Mouse (Mus musculus): ENCODE results near the gene 4930578G10Rik. TPM values are rescaled to one million over a fixed set of nuclear protein-coding genes. Genes with fewer than 3 reads are reported as not detected.
"Not testable (repeated sequence)": the region's sequence is repeated elsewhere in the genome, so short reads cannot be mapped to it uniquely, and the experiment has no call there.

Gene 4930578G10Rik
- polyA plus RNA-seq (2012) = not detected in 2 replicates

DNA sequence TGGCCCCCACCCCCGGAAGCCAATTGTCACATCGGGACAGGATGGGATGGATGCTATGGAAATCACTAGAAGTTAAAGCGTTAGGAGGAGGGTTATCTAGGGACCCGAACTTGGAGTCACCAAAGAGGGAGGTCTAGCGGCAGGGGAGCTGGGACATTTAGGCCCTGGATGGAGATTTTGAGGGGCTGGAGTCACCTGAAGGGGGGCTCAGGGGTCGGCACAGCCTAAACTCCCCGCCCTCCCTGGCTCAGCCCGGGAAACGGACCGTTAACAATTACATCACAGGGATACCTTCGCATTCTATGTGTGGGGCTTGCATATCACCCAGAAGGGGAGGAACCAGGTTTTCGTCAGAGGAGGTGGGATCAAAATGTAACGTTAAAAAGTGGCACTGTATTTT lies at the start of gene 4930578G10Rik:
TSS of gene 4930578G10Rik (plus strand) at position 301 of the 400 bp plus-strand sequence.
- not testable (repeated sequence) for TF ChIP-seq GATA1 (IDR thresholded peaks at IDR 0.05; ENCODE audit: low read length)

- not testable (repeated sequence) for TF ChIP-seq GATA1 (IDR thresholded peaks at IDR 0.05; ENCODE audit: low read length)
These were observed 21.1 kb downstream of the 4930578G10Rik start, which contains the start of gene Ccl19 for GRCm38 (mm10) chr4:42756477-42756876. Gene Ccl19 (minus strand): TSS chr4:42756577.

- not testable (repeated sequence) for TF ChIP-seq GATA1 (IDR thresholded peaks at IDR 0.05; ENCODE audit: low read length)
These were observed 38.5 kb downstream of the 4930578G10Rik start, which contains the start of gene Ccl21a for GRCm38 (mm10) chr4:42773893-42774292. Gene Ccl21a (minus strand): TSS chr4:42773993.

DNA sequence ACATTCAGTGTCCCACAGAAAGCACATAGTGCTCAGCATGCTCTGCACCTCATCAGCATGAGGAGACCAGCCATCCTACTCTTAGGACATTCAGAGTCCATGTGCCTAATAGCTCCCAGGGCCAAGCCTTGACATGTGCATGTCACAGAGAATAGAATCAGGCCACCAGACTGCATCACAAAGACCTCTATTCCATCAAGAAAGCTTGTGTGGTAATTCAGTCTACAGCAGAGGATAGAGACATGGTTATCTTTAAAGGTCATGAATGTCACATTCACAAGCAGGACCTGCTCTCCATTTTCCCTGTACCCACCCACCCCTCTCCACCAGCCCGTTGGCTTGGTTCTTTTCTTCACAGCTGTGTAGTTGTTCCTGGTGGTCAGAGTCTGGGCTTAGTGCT lies 118.4 kb downstream of the 4930578G10Rik start, which contains the start of gene Fam205a1:
TSS of gene Fam205a1 (minus strand) at position 101 of the 400 bp plus-strand sequence.
- TF ChIP-seq GATA1 (IDR thresholded peaks at IDR 0.05; ENCODE audit: low read length) = not testable (repeated sequence)

DNA sequence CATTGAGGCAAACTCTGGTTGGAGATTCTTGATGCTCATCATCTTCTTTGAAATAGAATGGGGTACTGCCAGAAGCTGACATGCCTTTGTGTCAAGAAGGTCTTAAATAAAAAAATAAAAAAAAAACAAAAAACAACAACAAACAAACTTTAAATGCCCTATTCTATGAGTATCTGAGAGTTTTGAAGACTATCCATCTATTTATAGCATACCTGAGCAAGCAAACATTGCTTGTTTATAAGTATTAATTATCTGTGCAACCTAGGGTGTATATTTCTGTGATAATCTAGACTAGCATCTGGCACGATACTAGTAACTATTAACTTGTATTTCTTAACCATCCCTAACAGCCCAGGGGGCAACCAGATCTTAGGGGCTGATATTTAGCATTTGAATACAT lies 121.3 kb downstream of the 4930578G10Rik start, which contains the start of gene Gm12394:
TSS of gene Gm12394 (minus strand) at position 101 of the 400 bp plus-strand sequence.
- TF ChIP-seq GATA1 (IDR thresholded peaks at IDR 0.05; ENCODE audit: low read length) = not testable (repeated sequence)

DNA sequence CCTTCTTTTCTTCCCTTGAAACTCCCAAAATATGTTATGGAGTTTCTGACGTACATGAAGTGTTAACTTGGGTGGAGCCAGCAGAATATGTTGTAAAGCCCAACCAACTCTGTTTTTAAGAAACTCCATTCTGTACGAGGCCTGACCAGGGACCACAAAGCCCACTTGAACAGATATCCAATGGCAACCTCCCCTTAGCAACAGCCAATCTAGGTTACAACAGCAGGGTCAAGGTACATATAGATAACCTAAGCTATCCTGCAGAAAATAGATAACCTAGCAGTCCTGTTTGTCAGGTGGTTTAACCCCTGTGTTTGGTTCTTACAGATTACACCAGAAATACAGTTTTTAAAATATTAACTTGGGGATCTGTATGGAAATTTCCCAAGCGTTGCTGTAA lies 132.0 kb downstream of the 4930578G10Rik start:
- peak; percentile 77 for TF ChIP-seq GATA1 (IDR thresholded peaks at IDR 0.05; ENCODE audit: low read length)

DNA sequence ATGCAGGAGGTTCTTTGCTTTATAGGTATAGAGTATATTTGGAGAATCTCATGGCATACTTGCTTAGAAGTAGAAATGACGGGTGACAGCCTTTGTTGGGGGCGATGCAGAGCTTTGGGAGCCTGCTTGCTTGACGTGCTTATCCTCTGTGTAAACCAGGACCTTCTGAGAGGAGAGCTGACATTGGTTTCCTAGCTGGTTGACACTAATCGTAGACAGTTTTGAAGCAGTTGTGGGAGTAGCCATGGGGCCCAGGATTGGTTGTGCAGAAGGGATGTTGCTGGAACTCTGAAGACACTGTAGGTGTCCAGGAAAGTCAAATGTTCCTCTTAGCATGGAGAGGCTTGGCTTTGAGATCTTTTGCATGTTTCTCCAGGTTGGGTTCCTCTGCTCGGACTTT lies 132.8 kb downstream of the 4930578G10Rik start:
- TF ChIP-seq GATA1 (IDR thresholded peaks at IDR 0.05; ENCODE audit: low read length) = no peak

- no peak for TF ChIP-seq GATA1 (IDR thresholded peaks at IDR 0.05; ENCODE audit: low read length)
These were observed 135.4 kb downstream of the 4930578G10Rik start for GRCm38 (mm10) chr4:42870748-42871147.

- no peak for TF ChIP-seq GATA1 (IDR thresholded peaks at IDR 0.05; ENCODE audit: low read length)
These were observed 136.8 kb downstream of the 4930578G10Rik start for GRCm38 (mm10) chr4:42872151-42872550.

DNA sequence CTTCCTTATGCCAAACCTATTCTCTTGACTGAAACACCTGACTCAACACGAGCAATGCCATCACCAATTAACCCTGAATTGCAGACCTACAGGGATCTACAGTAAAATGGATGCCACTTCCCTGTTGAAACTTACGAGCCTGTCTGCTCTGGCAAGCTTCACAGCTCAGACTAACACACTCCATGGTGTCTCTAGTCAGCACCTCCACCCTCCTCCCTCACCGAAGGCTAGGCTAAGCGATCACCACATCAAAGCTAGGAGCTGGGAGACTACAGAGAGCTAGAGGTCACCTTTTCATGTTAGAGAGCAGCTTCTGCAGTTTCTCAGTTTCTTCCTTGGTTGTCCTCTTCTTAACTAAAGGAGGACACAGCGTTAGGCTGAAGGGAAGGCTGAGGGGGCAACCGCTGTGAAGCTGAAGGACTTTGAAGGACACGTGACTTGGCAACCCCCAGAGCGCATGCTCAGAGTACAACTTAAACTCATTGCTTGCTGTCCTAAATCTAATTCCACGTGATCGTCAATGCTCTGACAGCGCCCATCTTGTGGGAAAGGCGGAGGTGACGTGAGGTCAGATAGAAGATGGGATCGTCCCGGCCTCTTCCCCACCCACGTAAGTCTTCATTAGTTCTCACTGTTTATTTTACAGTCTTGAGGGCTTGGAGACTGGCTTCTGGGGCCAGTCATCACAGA lies 137.5 kb downstream of the 4930578G10Rik start:
- no peak for TF ChIP-seq GATA1 (IDR thresholded peaks at IDR 0.05; ENCODE audit: low read length)

GRCm38 (mm10) chr4:42874134-42874533 lies 138.8 kb downstream of the 4930578G10Rik start, which contains the start of gene Fam205c:
Gene Fam205c (minus strand): TSS chr4:42874234.
- TF ChIP-seq GATA1 (IDR thresholded peaks at IDR 0.05; ENCODE audit: low read length) = no peak

DNA sequence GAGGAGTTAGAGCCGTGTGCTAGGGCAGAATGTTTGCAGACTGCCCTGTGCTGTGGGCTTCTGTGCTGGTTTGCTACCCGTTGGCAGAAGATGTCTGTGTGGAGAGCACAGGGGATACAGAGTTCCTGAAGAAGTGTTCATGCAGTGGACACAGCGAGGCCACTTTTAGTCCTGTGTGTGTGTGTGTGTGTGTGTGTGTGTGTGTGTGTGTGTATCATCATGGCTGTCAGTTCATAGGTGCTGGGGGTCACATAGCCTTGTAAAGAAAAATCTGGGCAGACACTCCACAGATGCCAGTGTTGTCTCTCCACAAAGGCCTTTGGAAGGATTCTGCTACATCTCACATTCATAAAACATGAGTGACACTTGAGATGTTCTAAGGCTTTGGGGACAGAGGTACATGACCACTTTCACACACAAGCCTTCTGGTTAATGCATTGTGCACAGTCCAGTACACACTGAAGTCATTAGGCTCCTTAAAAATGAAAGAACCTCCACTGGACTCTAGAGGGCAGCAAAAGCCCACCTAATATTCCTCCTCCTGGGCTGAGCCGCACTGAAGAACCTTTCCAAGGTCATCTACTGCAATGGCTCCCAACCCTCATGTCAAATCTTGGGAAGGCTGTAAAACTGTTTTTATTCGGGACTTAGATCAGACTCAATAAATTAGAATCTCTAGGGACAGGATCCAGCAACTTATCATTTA lies 141.4 kb downstream of the 4930578G10Rik start:
- no peak for TF ChIP-seq GATA1 (IDR thresholded peaks at IDR 0.05; ENCODE audit: low read length)

DNA sequence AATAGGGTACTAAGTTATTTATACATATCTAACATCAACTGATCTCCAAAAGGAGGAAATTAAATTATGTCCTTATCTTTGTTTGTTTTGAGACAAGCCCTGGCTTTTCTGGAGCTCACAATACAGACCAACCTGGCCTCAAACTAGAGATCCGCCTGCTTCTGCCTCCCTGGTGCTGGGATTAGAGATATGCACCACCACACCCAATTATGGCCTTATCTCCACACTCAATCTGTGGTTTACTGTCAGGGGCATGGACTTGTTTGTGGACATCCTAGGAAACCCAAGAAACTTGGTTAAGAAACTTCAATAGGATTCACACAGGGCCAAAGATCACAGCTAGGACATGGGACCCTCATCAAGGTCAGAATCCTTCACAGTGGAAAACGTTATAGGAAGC lies 142.3 kb downstream of the 4930578G10Rik start:
- TF ChIP-seq GATA1 (IDR thresholded peaks at IDR 0.05; ENCODE audit: low read length) = no peak

DNA sequence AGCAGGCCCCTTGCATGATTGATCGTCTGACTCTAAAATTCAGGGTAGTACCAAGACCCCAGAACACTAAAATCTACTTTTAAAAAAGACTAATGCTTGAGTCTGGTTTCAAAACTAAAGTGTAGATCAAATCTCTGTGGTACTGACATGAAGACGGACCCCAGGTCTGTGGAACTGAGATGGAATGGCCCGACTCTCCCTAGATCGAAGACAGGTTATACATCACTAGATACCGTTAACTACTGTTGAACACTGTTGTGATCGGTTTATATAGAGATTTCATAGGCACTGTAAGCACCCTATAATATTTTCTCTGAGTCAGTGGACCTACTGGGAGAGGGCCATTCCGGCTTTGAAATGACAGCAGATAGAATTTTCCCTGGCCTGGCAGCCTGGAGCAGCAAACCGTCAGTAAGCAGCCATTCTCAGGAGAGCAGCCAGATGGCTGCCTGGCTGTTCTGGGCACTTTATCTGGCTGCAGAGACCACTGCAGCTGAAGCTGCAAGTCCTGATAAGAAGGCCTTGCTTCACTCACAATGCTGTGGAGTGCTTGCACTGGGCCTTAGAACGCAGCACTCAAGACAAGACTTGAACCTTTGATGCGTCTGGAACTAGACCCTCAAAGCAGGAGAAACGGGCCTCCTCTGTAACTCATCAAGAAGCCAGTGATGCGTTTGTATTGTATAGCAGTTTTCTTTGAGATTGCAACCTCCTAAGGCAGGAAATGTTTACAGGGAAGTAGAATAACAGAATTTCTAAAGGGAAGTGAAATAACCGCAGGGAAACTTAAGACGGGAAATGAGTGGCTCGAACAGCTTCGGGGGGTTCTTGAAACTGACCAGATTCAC lies 144.7 kb downstream of the 4930578G10Rik start:
- TF ChIP-seq GATA1 (IDR thresholded peaks at IDR 0.05; ENCODE audit: low read length) = peak; percentile 92

- no peak for TF ChIP-seq GATA1 (IDR thresholded peaks at IDR 0.05; ENCODE audit: low read length)
These were observed 145.3 kb downstream of the 4930578G10Rik start for GRCm38 (mm10) chr4:42880677-42880948.

GRCm38 (mm10) chr4:42886926-42887325 lies 151.6 kb downstream of the 4930578G10Rik start:
- no peak for TF ChIP-seq GATA1 (IDR thresholded peaks at IDR 0.05; ENCODE audit: low read length)

Measured in G1E-ER4 (cell line).